Mouse (Mus musculus) lung, embryonic 15.5 days (tissue): ENCODE results near the gene Wfdc3. TPM values are rescaled to one million over a fixed set of nuclear protein-coding genes. Genes with fewer than 3 reads are reported as not detected.

Experiments used
- ATAC-seq: fragments of 200-750 bp; cut with Nextera tagmentation; 2 replicates; pipeline ENCODE4 v1.8.0; 2017; ENCODE audit warnings: moderate number of reproducible peaks, borderline replicate concordance; ENCODE audit not compliant: low FRiP score, low TSS enrichment; ENCODE audit errors: extremely low read depth
- H3K27ac ChIP-seq: fragments of 300-500 bp; sonication (generic); 2 replicates; pipeline ENCODE4 v1.5.1; 2015; ENCODE audit warnings: moderate library complexity, mild to moderate bottlenecking, inconsistent platforms
- H3K27me3 ChIP-seq: fragments of 300-500 bp; sonication (generic); 2 replicates; pipeline ENCODE4 v1.6.1; 2015; ENCODE audit warnings: inconsistent platforms
- H3K36me3 ChIP-seq: fragments of 300-500 bp; sonication (generic); 2 replicates; pipeline ENCODE4 v1.6.1; 2015; ENCODE audit warnings: inconsistent platforms
- H3K4me1 ChIP-seq: fragments of 300-500 bp; sonication (generic); 2 replicates; pipeline ENCODE4 v1.6.1; 2015; ENCODE audit warnings: inconsistent platforms
- H3K4me2 ChIP-seq: fragments of 300-500 bp; sonication (generic); 2 replicates; pipeline ENCODE4 v1.6.1; 2015; ENCODE audit warnings: inconsistent platforms, mild to moderate bottlenecking, moderate library complexity
- H3K4me3 ChIP-seq: fragments of 300-500 bp; sonication (generic); 2 replicates; pipeline ENCODE4 v1.5.1; 2015; ENCODE audit warnings: mild to moderate bottlenecking, inconsistent platforms
- H3K9ac ChIP-seq: fragments of 300-500 bp; sonication (generic); 2 replicates; pipeline ENCODE4 v1.6.1; 2015; ENCODE audit warnings: inconsistent platforms
- H3K9me3 ChIP-seq: fragments of 300-500 bp; sonication (generic); 2 replicates; pipeline ENCODE4 v1.6.1; 2016; ENCODE audit warnings: inconsistent platforms
- WGBS: fragments of 180-500 bp; shearing (Covaris S2); methylation state at CpG from one replicate; pipeline ENCODE4 v1.1.7; 2015; 5-methylcytosine and 5-hydroxymethylcytosine counted together
- polyA plus RNA-seq: library from polyadenylated mRNA; unstranded; fragments of >200 nt; fragmentation: Nextera tagmentation; extraction: Ambion mirVana; gene quantifications from 2 replicates; pipeline ENCODE4 v1.2.1, GENCODE M21; 2015

Wfdc3 gene
- polyA plus RNA-seq, 1 experiment from 2014 or later, result 1.9 TPM

- Histone ChIP-seq H3K4me2 (no peak overlapping the region), H3K27ac (no peak overlapping the region), H3K27me3 (no peaks in the 10 kb centered on the region), H3K4me1 (no peaks in the 10 kb centered on the region), H3K9ac (no peak overlapping the region), H3K36me3 (peaks cover 93% of the 10 kb centered on the region), H3K4me3 (no peak overlapping the region), H3K9me3 (no peaks in the 10 kb centered on the region)
- no peak for ATAC-seq
- 88% methylated on average over 11 of the region's 11 CpGs for WGBS
Measured at GRCm38 (mm10) chr2:164757841-164758240, 12.1 kb upstream of the Wfdc3 start.

- ATAC-seq, result no peak
- no peaks in the 10 kb centered on the region for H3K4me1 ChIP-seq
- H3K27ac ChIP-seq, result no peak overlapping the region
- H3K27me3 ChIP-seq, result no peaks in the 10 kb centered on the region
- no peak overlapping the region for H3K4me2 ChIP-seq
- H3K36me3 ChIP-seq, result peaks cover 87% of the 10 kb centered on the region
- no peak overlapping the region for H3K4me3 ChIP-seq
- 76% methylated on average over 2 of the region's 2 CpGs for WGBS
- H3K9me3 ChIP-seq, result no peaks in the 10 kb centered on the region
- no peak overlapping the region for H3K9ac ChIP-seq
Measured at GRCm38 (mm10) chr2:164754800-164755199, 9.1 kb upstream of the Wfdc3 start.

GRCm38 (mm10) chr2:164754105-164754504 lies 8.4 kb upstream of the Wfdc3 start:
- 63% methylated on average over 11 of the region's 11 CpGs for WGBS
- Histone ChIP-seq H3K27me3 (no peaks in the 10 kb centered on the region), H3K4me3 (no peak overlapping the region), H3K4me1 (no peaks in the 10 kb centered on the region), H3K9ac (no peak overlapping the region), H3K9me3 (no peaks in the 10 kb centered on the region), H3K4me2 (no peak overlapping the region), H3K36me3 (peaks cover 86% of the 10 kb centered on the region), H3K27ac (no peak overlapping the region)
- ATAC-seq, result no peak

DNA sequence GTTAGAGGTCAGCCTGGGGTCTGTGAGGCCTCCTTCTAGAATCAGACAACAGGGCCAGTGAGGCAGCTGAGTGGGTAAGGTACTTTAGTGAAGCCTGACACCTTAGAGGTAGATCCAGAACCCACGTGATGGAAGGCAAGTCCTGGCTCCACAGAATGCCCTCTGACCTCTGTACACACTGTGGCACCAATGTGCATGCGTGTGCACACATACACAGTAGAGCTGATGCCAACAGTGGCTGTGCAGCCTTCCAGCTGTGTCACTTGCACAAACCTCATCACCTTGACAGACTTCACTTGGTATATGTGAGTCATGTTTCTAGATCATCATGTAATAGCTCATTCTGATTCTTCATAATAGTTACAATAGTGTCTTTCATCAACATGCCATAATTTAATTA lies 6.7 kb upstream of the Wfdc3 start:
- no peak overlapping the region for H3K4me3 ChIP-seq
- H3K4me2 ChIP-seq, result no peak overlapping the region
- WGBS, result 84% methylated on average over 2 of the region's 2 CpGs
- no peaks in the 10 kb centered on the region for H3K4me1 ChIP-seq
- no peaks in the 10 kb centered on the region for H3K9me3 ChIP-seq
- no peak overlapping the region for H3K27ac ChIP-seq
- H3K9ac ChIP-seq, result no peak overlapping the region
- no peak for ATAC-seq
- no peaks in the 10 kb centered on the region for H3K27me3 ChIP-seq
- H3K36me3 ChIP-seq, result peaks cover 80% of the 10 kb centered on the region

- no peak overlapping the region for H3K27ac ChIP-seq
- 88% methylated on average over 6 of the region's 6 CpGs for WGBS
- H3K4me2 ChIP-seq, result no peak overlapping the region
- H3K27me3 ChIP-seq, result no peaks in the 10 kb centered on the region
- no peak for ATAC-seq
- H3K36me3 ChIP-seq, result peaks cover 48% of the 10 kb centered on the region
- no peak overlapping the region for H3K9ac ChIP-seq
- H3K9me3 ChIP-seq, result no peaks in the 10 kb centered on the region
- H3K4me1 ChIP-seq, result peaks cover 15% of the 10 kb centered on the region
- H3K4me3 ChIP-seq, result no peak overlapping the region
Measured at GRCm38 (mm10) chr2:164748991-164749390, 3.3 kb upstream of the Wfdc3 start.

DNA sequence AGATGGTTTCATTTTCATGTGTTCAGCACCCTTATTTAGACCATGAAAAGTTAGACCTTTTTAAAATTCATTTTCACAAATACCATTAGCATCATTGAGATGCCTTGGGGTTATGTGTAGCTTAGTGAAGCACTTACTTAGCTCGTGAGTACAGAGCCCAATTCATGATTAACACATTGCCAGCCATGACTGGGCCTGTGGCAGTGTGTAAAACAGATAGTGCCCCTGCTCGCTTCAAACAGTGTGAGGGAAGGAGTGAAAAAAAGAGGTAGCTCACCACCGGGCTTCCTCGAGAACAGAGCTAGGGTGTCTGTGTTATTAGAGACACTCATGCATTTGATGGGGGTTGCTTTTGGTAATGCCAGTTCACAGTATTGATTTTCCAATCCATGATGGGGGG lies 2.5 kb upstream of the Wfdc3 start:
- ATAC-seq, result no peak
- Histone ChIP-seq H3K9me3 (no peaks in the 10 kb centered on the region), H3K36me3 (peaks cover 42% of the 10 kb centered on the region), H3K4me2 (no peak overlapping the region), H3K4me1 (peaks cover 15% of the 10 kb centered on the region), H3K4me3 (no peak overlapping the region), H3K9ac (no peak overlapping the region), H3K27ac (no peak overlapping the region), H3K27me3 (no peaks in the 10 kb centered on the region)
- 80% methylated on average over 4 of the region's 4 CpGs for WGBS

GRCm38 (mm10) chr2:164746693-164747092 lies 962 bp upstream of the Wfdc3 start:
- Histone ChIP-seq H3K36me3 (peaks cover 33% of the 10 kb centered on the region), H3K9me3 (no peaks in the 10 kb centered on the region), H3K4me3 (peak overlapping the region; percentile 77), H3K9ac (peak overlapping the region; percentile 88), H3K27me3 (no peaks in the 10 kb centered on the region), H3K27ac (no peak overlapping the region), H3K4me1 (peaks cover 15% of the 10 kb centered on the region), H3K4me2 (peak overlapping the region; percentile 80)
- no peak for ATAC-seq
- 41% methylated on average over 8 of the region's 8 CpGs for WGBS

GRCm38 (mm10) chr2:164744987-164745386 lies 744 bp downstream of the Wfdc3 start:
- Histone ChIP-seq H3K4me1 (peaks cover 15% of the 10 kb centered on the region), H3K9me3 (no peaks in the 10 kb centered on the region), H3K4me3 (peak overlapping the region; percentile 77), H3K9ac (peak overlapping the region; percentile 88; the same call in 1 of the 2 replicates), H3K27ac (no peak overlapping the region), H3K36me3 (peaks cover 20% of the 10 kb centered on the region), H3K4me2 (peak overlapping the region; percentile 82), H3K27me3 (no peaks in the 10 kb centered on the region)
- ATAC-seq, result no peak
- WGBS, result 65% methylated on average over 13 of the region's 13 CpGs

- H3K4me3 ChIP-seq, result no peak overlapping the region
- H3K9ac ChIP-seq, result no peak overlapping the region
- H3K27ac ChIP-seq, result no peak overlapping the region
- H3K9me3 ChIP-seq, result no peaks in the 10 kb centered on the region
- no peak for ATAC-seq
- 51% methylated on average over 7 of the region's 7 CpGs for WGBS
- H3K36me3 ChIP-seq, result no peaks in the 10 kb centered on the region
- H3K27me3 ChIP-seq, result no peaks in the 10 kb centered on the region
- H3K4me2 ChIP-seq, result no peak overlapping the region
- peaks cover 13% of the 10 kb centered on the region for H3K4me1 ChIP-seq
Measured at GRCm38 (mm10) chr2:164739876-164740275, 5.9 kb downstream of the Wfdc3 start.

- 51% methylated on average over 3 of the region's 3 CpGs for WGBS
- peaks cover 29% of the 10 kb centered on the region for H3K4me1 ChIP-seq
- H3K9ac ChIP-seq, result no peak overlapping the region
- H3K9me3 ChIP-seq, result no peaks in the 10 kb centered on the region
- peak overlapping the region; percentile 73 for H3K27ac ChIP-seq
- H3K36me3 ChIP-seq, result no peaks in the 10 kb centered on the region
- peak; percentile 67 for ATAC-seq
- H3K4me2 ChIP-seq, result no peak overlapping the region
- no peaks in the 10 kb centered on the region for H3K27me3 ChIP-seq
- H3K4me3 ChIP-seq, result no peak overlapping the region
Measured at GRCm38 (mm10) chr2:164737377-164738090, 8.2 kb downstream of the Wfdc3 start.

DNA sequence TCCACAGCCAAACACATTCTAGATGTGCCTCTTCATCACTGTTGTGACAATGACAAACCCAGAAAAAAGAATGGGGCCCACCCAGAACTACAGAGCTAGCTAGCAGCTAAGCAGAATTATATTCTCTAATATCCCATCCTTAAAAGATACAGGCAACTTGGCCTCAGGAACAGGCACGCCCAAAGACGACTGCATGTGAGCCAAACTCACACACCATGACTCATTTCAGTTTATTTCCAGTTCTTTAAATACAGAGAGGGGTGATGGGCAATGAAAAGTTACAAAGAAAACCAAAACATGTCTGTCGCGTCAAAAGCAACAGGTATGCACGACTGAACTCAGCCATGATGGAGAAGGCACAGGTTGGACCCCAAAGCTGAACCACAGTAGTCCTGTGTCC lies 10.3 kb downstream of the Wfdc3 start:
- Histone ChIP-seq H3K36me3 (no peaks in the 10 kb centered on the region), H3K27ac (no peak overlapping the region), H3K4me1 (peaks cover 29% of the 10 kb centered on the region), H3K9ac (no peak overlapping the region), H3K27me3 (no peaks in the 10 kb centered on the region), H3K4me3 (no peak overlapping the region), H3K9me3 (no peaks in the 10 kb centered on the region), H3K4me2 (no peak overlapping the region)
- 75% methylated on average over 5 of the region's 5 CpGs for WGBS
- ATAC-seq, result no peak

DNA sequence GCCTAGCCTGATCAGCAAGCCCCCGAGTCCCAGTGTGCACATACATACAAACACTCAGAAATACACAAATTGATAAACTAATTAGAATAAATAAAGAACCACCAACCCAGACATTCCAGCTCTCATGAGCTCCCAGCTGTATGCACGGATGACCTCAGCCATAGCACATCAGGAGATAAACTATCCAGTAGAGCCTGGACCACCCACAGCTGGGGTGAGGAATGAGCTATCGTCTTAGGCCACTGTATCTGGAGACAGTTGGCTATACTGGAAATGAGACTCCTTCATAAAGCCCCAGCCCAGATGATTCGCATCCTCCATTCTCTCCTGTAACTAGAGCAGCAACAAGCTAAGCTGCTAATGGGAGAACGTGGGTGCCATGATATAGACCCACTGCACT lies 10.9 kb downstream of the Wfdc3 start:
- Histone ChIP-seq H3K4me3 (no peak overlapping the region), H3K9ac (no peak overlapping the region), H3K4me2 (no peak overlapping the region), H3K36me3 (no peaks in the 10 kb centered on the region), H3K27me3 (no peaks in the 10 kb centered on the region), H3K4me1 (peaks cover 29% of the 10 kb centered on the region), H3K27ac (no peak overlapping the region), H3K9me3 (no peaks in the 10 kb centered on the region)
- no peak; the same call in 1 of the 2 replicates for ATAC-seq
- 59% methylated on average over 5 of the region's 5 CpGs for WGBS
